Mouse (Mus musculus) testis, adult 2 months (tissue): ENCODE measurements around the gene Aldh1a2.

Experiments
- CTCF ChIP-seq: fragments of 200-500 bp; IDR thresholded peaks from 2 replicates; pipeline ENCODE4 v1.5.1; 2012; ENCODE audit warnings: low read depth, mild to moderate bottlenecking, inconsistent platforms, low read length, moderate library complexity; ENCODE audit not compliant: control insufficient read depth, insufficient read depth, insufficient replicate concordance
- POLR2A ChIP-seq: fragments of 200-500 bp; IDR thresholded peaks from 2 replicates; pipeline ENCODE4 v1.6.1; 2012; ENCODE audit warnings: low read depth, mild to moderate bottlenecking, inconsistent platforms, low read length, moderate library complexity; ENCODE audit not compliant: control insufficient read depth

- TF ChIP-seq CTCF: no peak
- TF ChIP-seq POLR2A: no peak
Measured at GRCm38 (mm10) chr9:71317921-71318241, 102.3 kb downstream of the Aldh1a2 start.
